Mouse (Mus musculus): ENCODE measurements around the gene Bglap2.
"Not testable (repeated sequence)": the region's sequence is repeated elsewhere in the genome, so short reads cannot be mapped to it uniquely, and the experiment has no call there.

The Bglap2 gene

GRCm38 (mm10) chr3:88378599-88378998 lies at the start of gene Bglap2:
Gene Bglap2 (minus strand): TSS chr3:88378699.
- not testable (repeated sequence) for DNase-seq (ENCODE audit: low spot score)

- DNase-seq (ENCODE audit: low spot score), result no peak
Observed at GRCm38 (mm10) chr3:88427342-88427905, 48.9 kb upstream of the Bglap2 start.

- DNase-seq (ENCODE audit: low spot score), result no peak
Observed at GRCm38 (mm10) chr3:88425708-88426420, 47.4 kb upstream of the Bglap2 start.

- no peak for DNase-seq (ENCODE audit: low spot score)
Observed at GRCm38 (mm10) chr3:88425330-88425689, 46.8 kb upstream of the Bglap2 start.

GRCm38 (mm10) chr3:88424605-88425329 lies 46.3 kb upstream of the Bglap2 start, which contains the start of gene Slc25a44:
Gene Slc25a44 (minus strand): TSS chr3:88425139.
- peak; percentile 92 for DNase-seq (ENCODE audit: low spot score)

- DNase-seq (ENCODE audit: low spot score), result no peak
Observed at GRCm38 (mm10) chr3:88422020-88422720, 43.7 kb upstream of the Bglap2 start.

- DNase-seq (ENCODE audit: low spot score), result no peak
Observed at GRCm38 (mm10) chr3:88420771-88421170, 42.3 kb upstream of the Bglap2 start.

GRCm38 (mm10) chr3:88418016-88418415 lies 39.5 kb upstream of the Bglap2 start:
- DNase-seq (ENCODE audit: low spot score), result no peak

- peak; percentile 67 for DNase-seq (ENCODE audit: low spot score)
Observed at GRCm38 (mm10) chr3:88415668-88416067, 37.2 kb upstream of the Bglap2 start.

- DNase-seq (ENCODE audit: low spot score), result no peak
Observed at GRCm38 (mm10) chr3:88412636-88413035, 34.1 kb upstream of the Bglap2 start.

- no peak for DNase-seq (ENCODE audit: low spot score)
Observed at GRCm38 (mm10) chr3:88411681-88412080, 33.2 kb upstream of the Bglap2 start.

- DNase-seq (ENCODE audit: low spot score), result no peak
Observed at GRCm38 (mm10) chr3:88410645-88411031, 32.1 kb upstream of the Bglap2 start.

GRCm38 (mm10) chr3:88409741-88410644 lies 31.5 kb upstream of the Bglap2 start, which contains the start of gene Pmf1:
Gene Pmf1 (minus strand): TSS chr3:88410331.
- DNase-seq (ENCODE audit: low spot score), result peak; percentile 90

GRCm38 (mm10) chr3:88408953-88409352 lies 30.5 kb upstream of the Bglap2 start:
- no peak for DNase-seq (ENCODE audit: low spot score)

GRCm38 (mm10) chr3:88407529-88407928 lies 29.0 kb upstream of the Bglap2 start:
- no peak for DNase-seq (ENCODE audit: low spot score)

GRCm38 (mm10) chr3:88407090-88407489 lies 28.6 kb upstream of the Bglap2 start:
- DNase-seq (ENCODE audit: low spot score), result peak; percentile 47

GRCm38 (mm10) chr3:88403522-88404230 lies 25.2 kb upstream of the Bglap2 start:
- no peak for DNase-seq (ENCODE audit: low spot score)

GRCm38 (mm10) chr3:88398666-88399065 lies 20.2 kb upstream of the Bglap2 start:
- DNase-seq (ENCODE audit: low spot score), result no peak

GRCm38 (mm10) chr3:88395742-88396141 lies 17.2 kb upstream of the Bglap2 start:
- DNase-seq (ENCODE audit: low spot score), result no peak

- no peak for DNase-seq (ENCODE audit: low spot score)
Observed at GRCm38 (mm10) chr3:88395288-88395687, 16.8 kb upstream of the Bglap2 start.

Measured in ovary, adult 18-20 months (tissue).